Mouse (Mus musculus) liver, postnatal 0 days (tissue): Measurements from ENCODE around the gene Rragc. TPM values are rescaled to one million over a fixed set of nuclear protein-coding genes. Genes with fewer than 3 reads are reported as not detected.
A peak's percentile ranks its signal among the peaks of the same experiment; 100 is the strongest.

Source experiments
- ATAC-seq: fragments of 200-750 bp; cut with Nextera tagmentation; 2 replicates; pipeline ENCODE4 v1.8.0; 2017; ENCODE audit warnings: mild to moderate bottlenecking, moderate library complexity
- DNase-seq: peaks from one replicate; pipeline ENCODE4 v3.0.0-alpha.2; 2016
- H3K27ac ChIP-seq: fragments of 300-500 bp; sonication (generic); 2 replicates; pipeline ENCODE4 v1.5.1; 2014; ENCODE audit warnings: antibody characterized with exemption, moderate library complexity, mild to moderate bottlenecking, low read depth
- H3K27me3 ChIP-seq: fragments of 300-500 bp; sonication (generic); 2 replicates; pipeline ENCODE4 v1.6.1; 2014; ENCODE audit warnings: low read length, control low read depth, mixed read lengths; ENCODE audit not compliant: insufficient read depth
- H3K36me3 ChIP-seq: fragments of 300-500 bp; sonication (generic); replicated peaks from 2 replicates; pipeline ENCODE4 v1.6.1; 2014; ENCODE audit warnings: mild to moderate bottlenecking, control low read depth, low read length, moderate library complexity, mixed read lengths; ENCODE audit not compliant: insufficient read depth
- H3K4me1 ChIP-seq: fragments of 300-500 bp; sonication (generic); 2 replicates; pipeline ENCODE4 v1.6.1; 2014; ENCODE audit warnings: antibody characterized with exemption, mild to moderate bottlenecking, control low read depth; ENCODE audit not compliant: insufficient read depth
- H3K4me2 ChIP-seq: fragments of 300-500 bp; sonication (generic); 2 replicates; pipeline ENCODE4 v1.6.1; 2014; ENCODE audit warnings: low read depth, mild to moderate bottlenecking, low read length, moderate library complexity, mixed read lengths
- H3K4me3 ChIP-seq: fragments of 300-500 bp; sonication (generic); 2 replicates; pipeline ENCODE4 v1.5.1; 2014; ENCODE audit warnings: low read depth, low read length
- H3K9ac ChIP-seq: fragments of 300-500 bp; sonication (generic); replicated peaks from 2 replicates; pipeline ENCODE4 v1.6.1; 2014; ENCODE audit warnings: mild to moderate bottlenecking, moderate library complexity
- H3K9me3 ChIP-seq: fragments of 300-500 bp; sonication (generic); 2 replicates; pipeline ENCODE4 v1.6.1; 2016; ENCODE audit warnings: mild to moderate bottlenecking, control low read depth, low read length, mixed read lengths
- CTCF ChIP-seq: sonication (generic); IDR thresholded peaks from 2 replicates; pipeline ENCODE4 v1.5.1; 2016; ENCODE audit warnings: antibody characterized with exemption, low read depth
- EP300 ChIP-seq: IDR thresholded peaks from 2 replicates; pipeline ENCODE4 v1.6.1; 2016; ENCODE audit warnings: antibody characterized with exemption, low read depth, mild to moderate bottlenecking
- WGBS: fragments of 180-500 bp; shearing (Covaris S2); extraction: QIAGEN DNeasy Blood & Tissue Kit; methylation state at CpG from one replicate; pipeline ENCODE4 v1.1.7; 2014; ENCODE audit not compliant: insufficient replicate concordance; 5-methylcytosine and 5-hydroxymethylcytosine counted together
- polyA plus RNA-seq: library from polyadenylated mRNA; unstranded; fragments of >200 nt; fragmentation: Nextera tagmentation; extraction: Ambion mirVana; gene quantifications from 2 replicates; pipeline ENCODE4 v1.2.1, GENCODE M21; 2015

Gene Rragc
- polyA plus RNA-seq, 1 experiment from 2014 or later: 20.0 TPM

DNA sequence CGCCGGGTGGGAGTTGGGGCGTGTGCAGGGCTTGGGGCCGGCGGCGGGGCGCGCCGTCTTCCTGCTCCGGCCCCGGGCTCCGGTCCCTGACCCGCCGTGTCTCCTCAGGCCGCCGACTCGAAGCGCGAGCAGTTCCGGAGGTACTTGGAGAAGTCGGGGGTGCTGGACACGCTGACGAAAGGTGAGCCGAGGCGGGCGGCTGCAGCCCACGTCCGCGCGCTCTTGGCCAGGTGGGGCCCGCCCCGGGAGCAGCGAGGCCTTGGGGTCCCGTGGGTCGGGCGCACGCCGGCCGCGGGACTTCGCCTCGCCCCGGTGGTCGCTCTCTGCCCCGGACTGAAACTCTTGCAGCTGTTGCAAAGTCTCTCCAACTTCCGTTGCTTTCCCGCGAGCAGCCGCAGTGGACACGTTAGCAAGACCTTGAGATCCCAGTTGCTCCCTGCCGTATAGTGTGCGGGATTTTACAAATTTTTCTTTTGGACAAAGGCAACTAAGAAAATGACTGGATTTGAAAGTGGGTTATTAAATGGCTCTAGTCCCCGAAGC lies 12.0 kb upstream of the Rragc start:
- H3K27me3 ChIP-seq: no peaks in the 10 kb centered on the region
- peak overlapping the region; percentile 96 for H3K4me2 ChIP-seq
- peak overlapping the region; percentile 85 for H3K4me3 ChIP-seq
- under 1% methylated on average over 46 of the region's 53 CpGs for WGBS
- no peaks in the 10 kb centered on the region for H3K9me3 ChIP-seq
- TF ChIP-seq CTCF (no peak), EP300 (no peak)
- H3K36me3 ChIP-seq: peaks cover 11% of the 10 kb centered on the region
- H3K27ac ChIP-seq: peak overlapping the region; percentile 83
- H3K4me1 ChIP-seq: peaks cover 9% of the 10 kb centered on the region
- ATAC-seq (peak; percentile 31), DNase-seq (no peak)
- peak overlapping the region; percentile 80 for H3K9ac ChIP-seq

DNA sequence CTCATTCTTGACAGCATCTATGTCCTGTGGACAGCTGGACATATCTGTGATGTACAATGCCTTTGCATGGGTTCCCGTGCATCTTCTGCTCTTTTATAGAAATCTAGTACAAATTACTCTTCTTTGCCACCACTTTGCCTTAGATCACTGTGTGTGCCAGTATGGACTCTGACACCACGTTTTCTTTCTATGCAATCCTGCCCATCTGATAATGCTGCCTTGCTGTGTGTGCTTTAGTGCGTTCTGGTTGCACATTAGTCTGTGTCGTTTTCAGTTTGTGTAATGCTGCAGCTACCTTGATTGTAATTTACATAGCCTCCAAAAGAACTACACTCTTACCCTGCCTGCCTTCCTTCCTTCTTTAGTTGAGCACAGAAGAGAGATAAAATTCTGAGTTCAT lies 5.7 kb upstream of the Rragc start:
- H3K36me3 ChIP-seq: peaks cover 23% of the 10 kb centered on the region
- H3K9me3 ChIP-seq: no peaks in the 10 kb centered on the region
- H3K4me1 ChIP-seq: peaks cover 5% of the 10 kb centered on the region; the same call in 1 of the 2 replicates
- H3K27me3 ChIP-seq: no peaks in the 10 kb centered on the region
- 80% methylated on average over 4 of the region's 4 CpGs for WGBS
- H3K9ac ChIP-seq: no peak overlapping the region
- TF ChIP-seq CTCF (no peak), EP300 (no peak)
- no peak overlapping the region for H3K4me2 ChIP-seq
- H3K27ac ChIP-seq: no peak overlapping the region
- ATAC-seq: no peak
- DNase-seq: no peak
- no peak overlapping the region for H3K4me3 ChIP-seq

DNA sequence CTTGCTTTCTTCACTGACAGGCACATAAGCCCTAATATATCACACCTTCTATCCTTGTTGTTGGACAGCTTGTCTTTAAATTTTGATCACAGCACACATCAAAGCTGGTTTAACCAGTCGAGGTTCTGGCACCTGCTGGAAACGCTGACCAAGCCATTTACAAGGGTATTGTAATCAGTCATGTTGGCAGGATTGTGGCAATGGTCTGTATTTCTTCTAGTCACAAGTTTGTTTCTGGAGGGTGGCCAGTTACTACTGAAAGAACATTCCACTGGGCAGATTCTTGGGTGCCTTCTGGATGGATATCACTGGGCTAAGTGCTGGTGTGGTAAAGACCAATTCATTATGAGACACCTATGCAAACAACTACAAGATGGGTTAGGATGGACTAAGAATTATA lies 4.8 kb upstream of the Rragc start:
- H3K4me1 ChIP-seq: peaks cover 8% of the 10 kb centered on the region; the same call in 1 of the 2 replicates
- ATAC-seq: no peak
- TF ChIP-seq EP300 (no peak), CTCF (no peak)
- no peak overlapping the region for H3K27ac ChIP-seq
- DNase-seq: no peak
- H3K9ac ChIP-seq: no peak overlapping the region
- no peak overlapping the region for H3K4me3 ChIP-seq
- H3K4me2 ChIP-seq: no peak overlapping the region
- no peaks in the 10 kb centered on the region for H3K27me3 ChIP-seq
- WGBS: 73% methylated on average over 2 of the region's 2 CpGs
- no peaks in the 10 kb centered on the region for H3K9me3 ChIP-seq
- H3K36me3 ChIP-seq: peaks cover 23% of the 10 kb centered on the region

- Histone ChIP-seq H3K9me3 (no peaks in the 10 kb centered on the region), H3K27ac (peak within 1 kb of the TSS; percentile 95), H3K36me3 (peaks cover 18% of the 10 kb centered on the region), H3K4me2 (peak within 1 kb of the TSS; percentile 86), H3K9ac (peak within 1 kb of the TSS; percentile 95), H3K4me3 (peak within 1 kb of the TSS; percentile 99), H3K4me1 (peaks cover 27% of the 10 kb centered on the region), H3K27me3 (no peaks in the 10 kb centered on the region)
- TF ChIP-seq CTCF: no peak
- no peak for TF ChIP-seq EP300
- ATAC-seq (peak; percentile 41), DNase-seq (peak; percentile 66)
- WGBS: 0% methylated on average over 47 of the region's 63 CpGs
These were observed 398 bp downstream of the Rragc start, which contains the start of gene 4930535I16Rik for GRCm38 (mm10) chr4:123917548-123918140. Gene 4930535I16Rik, minus strand, starts transcription at chr4:123918022.

DNA sequence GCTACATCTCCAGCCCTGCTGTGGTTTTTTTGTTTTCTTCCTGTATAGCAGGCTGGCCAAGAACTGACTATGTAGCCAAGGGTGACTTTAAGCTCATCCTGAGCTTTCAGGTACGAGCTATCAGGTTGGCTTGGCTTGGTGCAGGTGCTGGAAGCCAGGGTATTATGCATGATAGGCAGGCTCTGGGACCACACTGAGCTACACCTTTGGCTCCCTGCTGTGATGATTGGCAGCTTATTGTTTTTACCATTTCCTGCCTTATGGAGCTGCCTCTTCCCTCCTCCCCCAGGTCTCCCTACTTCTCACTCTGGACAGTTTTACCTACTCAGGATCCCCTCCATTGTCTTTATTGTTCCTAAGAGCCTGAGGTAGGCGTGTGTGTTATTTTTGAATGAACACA lies 1.6 kb downstream of the Rragc start:
- WGBS: 61% methylated on average over 2 of the region's 2 CpGs
- Histone ChIP-seq H3K27me3 (no peaks in the 10 kb centered on the region), H3K36me3 (peaks cover 25% of the 10 kb centered on the region), H3K4me3 (peak overlapping the region; percentile 99; the same call in 1 of the 2 replicates), H3K9ac (peak overlapping the region; percentile 95), H3K4me1 (peaks cover 27% of the 10 kb centered on the region), H3K27ac (no peak overlapping the region), H3K4me2 (peak overlapping the region; percentile 86), H3K9me3 (no peaks in the 10 kb centered on the region)
- no peak for ATAC-seq
- DNase-seq: no peak
- TF ChIP-seq CTCF: no peak
- no peak for TF ChIP-seq EP300

DNA sequence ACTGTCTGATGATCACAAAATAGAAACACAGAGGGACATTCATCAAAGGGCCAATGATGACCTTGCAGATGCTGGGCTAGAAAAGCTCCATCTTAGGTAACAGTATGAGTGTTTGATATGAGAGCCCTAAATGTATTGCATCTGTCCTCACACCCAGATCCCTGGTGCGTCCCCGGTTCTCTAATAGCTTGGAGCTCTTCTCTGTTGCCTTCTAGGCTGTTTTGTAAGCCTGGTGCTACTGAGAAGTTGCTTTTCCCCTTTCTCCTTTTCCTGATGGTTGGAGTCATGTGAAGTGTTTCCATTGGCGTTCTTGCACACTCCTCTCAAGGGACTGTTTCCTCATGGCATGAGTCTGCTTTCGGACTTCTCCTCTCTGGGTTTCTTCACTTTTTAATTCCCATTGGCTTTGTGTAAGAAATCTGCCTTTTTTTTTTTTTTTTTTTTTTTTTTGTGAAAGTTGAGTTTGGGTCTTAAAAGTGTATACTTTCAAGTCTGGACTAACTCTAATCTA lies 3.9 kb downstream of the Rragc start:
- Histone ChIP-seq H3K4me2 (no peak overlapping the region), H3K36me3 (peaks cover 42% of the 10 kb centered on the region), H3K9me3 (no peaks in the 10 kb centered on the region), H3K27me3 (no peaks in the 10 kb centered on the region), H3K27ac (0 out of 2 replicates have a peak overlapping the region, but pooled peaks have one; percentile 2), H3K9ac (no peak overlapping the region), H3K4me3 (no peak overlapping the region), H3K4me1 (peaks cover 26% of the 10 kb centered on the region)
- ATAC-seq: no peak
- TF ChIP-seq EP300 (no peak), CTCF (no peak)
- 78% methylated on average over 4 of the region's 4 CpGs for WGBS
- DNase-seq: no peak
